Mouse (Mus musculus) thymus, postnatal 36 days (tissue): ENCODE measurements at regions not wholly inside any gene's neighbourhood (a gene's known extent, or its start where the extent isn't known, plus 50 kb on each side); places are given as distances from the start of the nearest gene placed in this dataset.
"Not testable (repeated sequence)": the region's sequence is repeated elsewhere in the genome, so short reads cannot be mapped to it uniquely, and the experiment has no call there.

ENCODE experiments used
- DNase-seq, 2 experiments: peaks; one replicate each; pipeline ENCODE4 v3.0.0; 2022; ENCODE audit warnings: mixed read lengths in 2 of 2

GRCm38 (mm10) chr14:15872013-15872412 lies 377.1 kb upstream of the Ngly1 start:
- no peak for DNase-seq

- no peak for DNase-seq
These were observed 368.9 kb upstream of the Ngly1 start for GRCm38 (mm10) chr14:15880146-15880545.

- peak; percentile 73 to 79 for DNase-seq
These were observed 367.8 kb upstream of the Ngly1 start for GRCm38 (mm10) chr14:15881284-15881683.

GRCm38 (mm10) chr14:15884641-15885340 lies 364.3 kb upstream of the Ngly1 start:
- DNase-seq, result no peak

- DNase-seq, result no peak
These were observed 352.0 kb upstream of the Ngly1 start for GRCm38 (mm10) chr14:15897098-15897497.

- DNase-seq, result not testable (repeated sequence)
These were observed 342.7 kb upstream of the Ngly1 start for GRCm38 (mm10) chr14:15906429-15906828.

GRCm38 (mm10) chr14:15913206-15913605 lies 335.9 kb upstream of the Ngly1 start:
- DNase-seq, result peak; percentile 43 to 52

- no peak for DNase-seq
These were observed 334.9 kb upstream of the Ngly1 start for GRCm38 (mm10) chr14:15914176-15914575.

GRCm38 (mm10) chr14:15924676-15925075 lies 324.4 kb upstream of the Ngly1 start:
- DNase-seq, result not testable (repeated sequence)

GRCm38 (mm10) chr14:15934729-15935128 lies 314.4 kb upstream of the Ngly1 start:
- DNase-seq, result no peak

GRCm38 (mm10) chr14:15970321-15970720 lies 278.8 kb upstream of the Ngly1 start:
- no peak for DNase-seq

- DNase-seq, result no peak
These were observed 278.3 kb upstream of the Ngly1 start for GRCm38 (mm10) chr14:15970767-15971166.

GRCm38 (mm10) chr14:15971306-15971705 lies 277.8 kb upstream of the Ngly1 start:
- no peak for DNase-seq

GRCm38 (mm10) chr14:15977366-15977765 lies 271.7 kb upstream of the Ngly1 start:
- DNase-seq, result no peak

- DNase-seq, result no peak
These were observed 270.8 kb upstream of the Ngly1 start for GRCm38 (mm10) chr14:15978329-15978728.

GRCm38 (mm10) chr14:16005409-16005808 lies 243.7 kb upstream of the Ngly1 start:
- DNase-seq, result no peak

GRCm38 (mm10) chr14:16006968-16007367 lies 242.1 kb upstream of the Ngly1 start:
- DNase-seq, result no peak

GRCm38 (mm10) chr14:16009778-16010177 lies 239.3 kb upstream of the Ngly1 start:
- DNase-seq, result no peak

- DNase-seq, result no peak
These were observed 225.2 kb upstream of the Ngly1 start for GRCm38 (mm10) chr14:16023853-16024252.

- no peak for DNase-seq
These were observed 211.3 kb upstream of the Ngly1 start for GRCm38 (mm10) chr14:16037771-16038170.

- DNase-seq, result no peak
These were observed 210.7 kb upstream of the Ngly1 start for GRCm38 (mm10) chr14:16038336-16038735.

GRCm38 (mm10) chr14:16044466-16044865 lies 204.6 kb upstream of the Ngly1 start:
- DNase-seq, result no peak

GRCm38 (mm10) chr14:16072534-16072933 lies 176.5 kb upstream of the Ngly1 start:
- not testable (repeated sequence) for DNase-seq

- no peak for DNase-seq
These were observed 175.0 kb upstream of the Ngly1 start for GRCm38 (mm10) chr14:16074089-16074488.

- no peak for DNase-seq
These were observed 170.0 kb upstream of the Ngly1 start for GRCm38 (mm10) chr14:16079096-16079495.
